Mouse (Mus musculus) neural tube, embryonic 13.5 days (tissue): ENCODE data around the gene Slc5a10. TPM values are rescaled to one million over a fixed set of nuclear protein-coding genes. Genes with fewer than 3 reads are reported as not detected.

Source experiments
- ATAC-seq: fragments of 200-750 bp; cut with Nextera tagmentation; 2 replicates; pipeline ENCODE4 v1.8.0; 2017; ENCODE audit warnings: low read depth, mild to moderate bottlenecking, moderate TSS enrichment, moderate library complexity
- H3K27ac ChIP-seq: fragments of 300-500 bp; sonication (generic); replicated peaks from 2 replicates; pipeline ENCODE4 v1.5.1; 2015; ENCODE audit warnings: moderate library complexity, mild to moderate bottlenecking, inconsistent platforms
- H3K27me3 ChIP-seq: fragments of 300-500 bp; sonication (generic); 2 replicates; pipeline ENCODE4 v1.6.1; 2015; ENCODE audit warnings: mild to moderate bottlenecking, inconsistent platforms
- H3K36me3 ChIP-seq: fragments of 300-500 bp; sonication (generic); 2 replicates; pipeline ENCODE4 v1.6.1; 2015; ENCODE audit warnings: mild to moderate bottlenecking, inconsistent platforms
- H3K4me1 ChIP-seq: fragments of 300-500 bp; sonication (generic); replicated peaks from 2 replicates; pipeline ENCODE4 v1.6.1; 2015; ENCODE audit warnings: inconsistent platforms
- H3K4me2 ChIP-seq: fragments of 300-500 bp; sonication (generic); 2 replicates; pipeline ENCODE4 v1.6.1; 2015; ENCODE audit warnings: inconsistent platforms, mild to moderate bottlenecking, moderate library complexity
- H3K4me3 ChIP-seq: fragments of 300-500 bp; sonication (generic); 2 replicates; pipeline ENCODE4 v1.5.1; 2015; ENCODE audit warnings: mild to moderate bottlenecking, inconsistent platforms
- H3K9ac ChIP-seq: fragments of 300-500 bp; sonication (generic); 2 replicates; pipeline ENCODE4 v1.6.1; 2015; ENCODE audit warnings: moderate library complexity, mild to moderate bottlenecking, inconsistent platforms
- H3K9me3 ChIP-seq: fragments of 300-500 bp; sonication (generic); 2 replicates; pipeline ENCODE4 v1.6.1; 2016; ENCODE audit warnings: inconsistent platforms
- WGBS: fragments of 180-500 bp; shearing (Covaris S2); methylation state at CpG from one replicate; pipeline ENCODE4 v1.1.7; 2015; 5-methylcytosine and 5-hydroxymethylcytosine counted together
- polyA plus RNA-seq: library from polyadenylated mRNA; unstranded; fragments of >200 nt; fragmentation: Nextera tagmentation; extraction: Ambion mirVana; gene quantifications from 2 replicates; pipeline ENCODE4 v1.2.1, GENCODE M21; 2015

Gene Slc5a10
- polyA plus RNA-seq, 1 experiment from 2014 or later = not detected

DNA sequence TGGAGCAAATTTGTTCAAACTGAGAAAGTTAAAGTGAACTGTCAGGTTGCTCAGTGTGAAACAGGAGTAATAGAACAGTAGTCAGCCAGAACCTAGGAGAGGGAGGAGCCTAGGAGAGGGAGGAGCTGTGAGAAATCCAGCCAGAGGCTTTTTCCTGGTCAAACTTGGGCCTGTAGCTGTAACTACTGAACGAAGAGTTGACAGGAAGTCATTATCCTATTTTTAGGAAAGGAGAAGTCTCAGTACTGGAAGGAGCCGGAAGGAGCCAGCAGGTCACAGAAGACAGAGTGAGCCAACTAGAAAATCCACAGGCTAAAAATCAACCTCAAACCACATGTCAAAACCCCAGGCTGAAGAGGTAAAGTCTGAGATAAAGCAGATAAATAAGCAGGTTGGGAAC lies 7.4 kb upstream of the Slc5a10 start:
- Histone ChIP-seq H3K4me3 (no peak overlapping the region), H3K9me3 (no peaks in the 10 kb centered on the region), H3K9ac (no peak overlapping the region), H3K36me3 (peaks cover 66% of the 10 kb centered on the region), H3K4me2 (no peak overlapping the region), H3K27ac (no peak overlapping the region), H3K27me3 (no peaks in the 10 kb centered on the region), H3K4me1 (no peaks in the 10 kb centered on the region)
- WGBS = 77% methylated on average over 2 of the region's 2 CpGs
- no peak for ATAC-seq

DNA sequence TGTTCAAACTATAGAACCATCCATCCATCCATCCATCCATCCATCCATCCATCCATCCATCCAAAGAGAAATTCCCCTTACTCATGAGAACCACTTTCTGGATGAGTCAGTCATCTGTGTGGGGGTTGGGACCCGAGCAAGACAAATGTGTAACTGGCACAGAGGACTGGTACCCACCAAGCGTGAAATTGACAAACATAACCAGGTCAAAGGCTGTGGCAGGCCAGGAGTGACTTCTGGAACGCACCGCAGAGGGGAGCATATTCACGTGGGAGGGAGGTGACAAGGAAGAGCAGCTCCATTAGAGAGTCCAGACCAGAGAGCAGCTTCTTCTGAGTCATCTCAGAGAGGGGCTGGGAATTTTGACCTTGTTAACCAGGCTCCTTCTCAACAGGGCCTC lies 1.5 kb upstream of the Slc5a10 start:
- Histone ChIP-seq H3K4me1 (peaks cover 9% of the 10 kb centered on the region; the same call in 1 of the 2 replicates), H3K4me2 (no peak overlapping the region), H3K4me3 (no peak overlapping the region), H3K27ac (no peak overlapping the region), H3K9me3 (no peaks in the 10 kb centered on the region), H3K36me3 (peaks cover 10% of the 10 kb centered on the region), H3K27me3 (no peaks in the 10 kb centered on the region), H3K9ac (no peak overlapping the region)
- ATAC-seq = no peak
- 65% methylated on average over 5 of the region's 5 CpGs for WGBS

DNA sequence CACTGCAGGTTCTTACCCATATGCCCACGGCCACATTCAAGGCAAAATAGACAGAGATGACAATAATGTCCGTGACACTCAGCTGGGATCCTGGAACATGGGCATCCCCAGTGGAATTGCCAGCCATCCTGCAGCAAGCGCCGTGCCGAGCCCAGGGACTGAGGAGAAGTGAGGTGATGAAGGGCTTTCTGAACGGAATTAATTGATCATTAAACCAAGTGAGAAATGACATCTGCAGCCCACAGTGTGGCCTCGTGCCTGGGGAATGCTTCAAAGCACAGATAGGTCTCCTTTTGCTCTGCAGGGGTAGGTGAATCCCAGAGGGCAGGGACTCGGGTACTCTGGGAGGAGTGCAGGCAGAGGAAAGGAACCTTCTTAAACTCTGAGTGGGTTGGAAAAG lies 800 bp downstream of the Slc5a10 start:
- H3K4me3 ChIP-seq = no peak overlapping the region
- H3K4me1 ChIP-seq = peaks cover 15% of the 10 kb centered on the region
- no peaks in the 10 kb centered on the region for H3K9me3 ChIP-seq
- no peaks in the 10 kb centered on the region for H3K36me3 ChIP-seq
- no peaks in the 10 kb centered on the region for H3K27me3 ChIP-seq
- H3K9ac ChIP-seq = no peak overlapping the region
- no peak for ATAC-seq
- WGBS = 50% methylated on average over 8 of the region's 8 CpGs
- no peak overlapping the region for H3K4me2 ChIP-seq
- no peak overlapping the region for H3K27ac ChIP-seq

DNA sequence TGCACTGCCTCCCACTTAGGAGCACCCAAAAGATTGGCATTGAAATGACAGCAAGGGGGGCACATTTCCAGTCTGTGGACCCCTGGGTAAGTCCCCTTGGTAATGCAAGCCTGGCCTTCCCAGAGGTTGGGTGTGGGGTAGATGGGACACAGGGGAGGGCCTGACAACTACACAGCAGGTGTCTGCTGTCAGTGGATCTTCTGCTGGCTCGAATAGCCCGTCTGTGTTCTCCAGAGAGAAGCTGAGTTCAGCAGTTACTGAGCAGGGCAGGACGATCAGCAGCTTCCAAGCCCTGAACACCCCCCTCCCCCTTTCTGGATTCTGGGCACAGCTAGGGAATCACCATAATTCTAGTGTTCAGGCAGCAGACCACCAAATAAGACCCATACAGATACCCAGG lies 1.2 kb downstream of the Slc5a10 start:
- ATAC-seq = no peak
- 36% methylated on average over 3 of the region's 3 CpGs for WGBS

DNA sequence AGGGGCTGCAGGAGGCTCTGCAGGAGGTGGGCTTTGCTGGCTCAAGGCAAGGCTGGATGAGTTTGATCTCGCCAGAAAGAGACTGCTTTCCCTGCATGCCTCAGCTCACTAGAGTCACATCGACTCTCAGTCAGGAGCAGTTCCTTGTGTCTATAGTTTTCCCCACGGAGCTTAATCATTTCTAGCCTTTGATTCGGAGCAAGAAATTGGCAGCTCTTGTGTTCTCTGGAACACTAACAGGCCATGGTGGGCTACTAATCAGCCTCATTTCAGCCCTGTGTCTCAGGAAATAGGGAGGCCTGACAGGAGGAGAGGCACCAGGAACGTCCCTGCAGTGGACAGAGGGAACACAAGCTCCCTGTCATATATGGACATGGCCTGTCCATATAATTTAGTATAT lies 2.6 kb downstream of the Slc5a10 start:
- Histone ChIP-seq H3K9ac (no peak overlapping the region), H3K4me2 (no peak overlapping the region), H3K9me3 (no peaks in the 10 kb centered on the region), H3K27ac (no peak overlapping the region), H3K4me1 (peaks cover 17% of the 10 kb centered on the region), H3K4me3 (no peak overlapping the region), H3K27me3 (no peaks in the 10 kb centered on the region), H3K36me3 (no peaks in the 10 kb centered on the region)
- 75% methylated on average over 5 of the region's 5 CpGs for WGBS
- ATAC-seq = no peak

More for the DNA sequence above, 1.2 kb downstream of the Slc5a10 start:
- Histone ChIP-seq H3K36me3 (no peaks in the 10 kb centered on the region), H3K4me1 (peaks cover 17% of the 10 kb centered on the region), H3K27me3 (no peaks in the 10 kb centered on the region), H3K4me2 (no peak overlapping the region), H3K9me3 (no peaks in the 10 kb centered on the region), H3K4me3 (no peak overlapping the region), H3K27ac (no peak overlapping the region), H3K9ac (no peak overlapping the region)

DNA sequence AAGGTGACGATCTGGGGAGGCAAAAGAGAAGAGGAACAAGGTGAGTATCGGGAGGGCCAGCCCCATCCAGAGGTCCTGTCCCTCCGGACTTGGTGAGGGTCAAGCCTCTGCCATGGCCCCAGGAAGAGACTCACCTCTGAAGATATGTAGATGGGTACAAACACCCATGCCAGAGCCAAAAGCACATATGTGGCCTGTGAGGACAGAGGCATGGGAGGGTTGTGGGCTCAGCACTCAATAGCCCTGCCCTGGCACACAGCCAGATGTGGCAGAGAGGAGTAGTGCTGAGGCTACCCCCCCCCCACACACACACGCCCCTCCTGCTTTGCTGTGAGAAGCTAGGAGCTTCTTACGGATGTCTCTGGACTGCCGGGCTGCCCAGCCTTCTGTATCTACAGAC lies 5.5 kb downstream of the Slc5a10 start:
- Histone ChIP-seq H3K4me1 (peaks cover 17% of the 10 kb centered on the region), H3K4me3 (no peak overlapping the region), H3K9me3 (no peaks in the 10 kb centered on the region), H3K9ac (peak overlapping the region; percentile 32; the same call in 1 of the 2 replicates), H3K4me2 (no peak overlapping the region), H3K36me3 (no peaks in the 10 kb centered on the region), H3K27me3 (no peaks in the 10 kb centered on the region), H3K27ac (no peak overlapping the region)
- WGBS = 61% methylated on average over 6 of the region's 6 CpGs
- peak; percentile 48; the same call in 1 of the 2 replicates for ATAC-seq

DNA sequence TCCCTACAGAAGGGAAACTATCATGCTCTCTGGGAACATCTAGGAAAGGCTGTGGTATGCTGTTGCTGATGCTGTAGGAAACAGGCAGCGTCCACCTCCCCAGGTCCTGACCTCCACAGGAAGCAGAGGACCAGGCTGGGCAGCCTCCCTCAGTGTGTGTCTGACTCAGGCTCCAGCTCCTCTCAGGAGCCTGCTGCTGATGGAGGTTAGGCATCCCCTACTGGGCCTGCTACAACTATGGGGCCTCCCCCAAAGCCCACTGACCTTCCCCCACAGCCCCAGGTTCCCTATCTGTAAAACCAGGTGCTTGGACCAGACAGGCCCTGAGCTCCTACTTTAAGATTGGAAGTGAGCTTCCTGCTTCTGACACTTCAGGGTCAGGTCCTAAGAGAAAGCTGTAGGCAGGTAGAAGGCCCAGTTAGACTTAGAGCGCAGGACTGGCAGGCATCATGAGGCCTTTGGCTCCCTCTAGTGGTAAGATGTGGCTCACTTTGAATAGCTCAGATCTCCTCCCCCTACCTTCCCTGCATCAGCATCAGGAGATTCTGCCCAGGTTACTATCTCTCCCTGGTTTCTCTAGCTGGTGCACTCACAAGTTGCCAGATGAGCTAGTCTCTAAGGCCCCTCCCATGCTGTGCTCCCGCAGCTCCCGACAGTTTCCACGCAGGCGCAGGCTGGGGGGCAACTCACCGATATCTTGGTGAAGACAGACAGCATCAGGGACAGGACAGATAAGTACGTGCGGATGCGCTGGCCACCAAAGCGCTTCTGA lies 6.1 kb downstream of the Slc5a10 start:
- Histone ChIP-seq H3K9ac (peak overlapping the region; percentile 32; the same call in 1 of the 2 replicates), H3K36me3 (no peaks in the 10 kb centered on the region), H3K27ac (no peak overlapping the region), H3K4me3 (no peak overlapping the region), H3K4me2 (no peak overlapping the region), H3K4me1 (peaks cover 11% of the 10 kb centered on the region), H3K27me3 (no peaks in the 10 kb centered on the region), H3K9me3 (no peaks in the 10 kb centered on the region)
- ATAC-seq = peak; percentile 95
- WGBS = 48% methylated on average over 11 of the region's 11 CpGs

DNA sequence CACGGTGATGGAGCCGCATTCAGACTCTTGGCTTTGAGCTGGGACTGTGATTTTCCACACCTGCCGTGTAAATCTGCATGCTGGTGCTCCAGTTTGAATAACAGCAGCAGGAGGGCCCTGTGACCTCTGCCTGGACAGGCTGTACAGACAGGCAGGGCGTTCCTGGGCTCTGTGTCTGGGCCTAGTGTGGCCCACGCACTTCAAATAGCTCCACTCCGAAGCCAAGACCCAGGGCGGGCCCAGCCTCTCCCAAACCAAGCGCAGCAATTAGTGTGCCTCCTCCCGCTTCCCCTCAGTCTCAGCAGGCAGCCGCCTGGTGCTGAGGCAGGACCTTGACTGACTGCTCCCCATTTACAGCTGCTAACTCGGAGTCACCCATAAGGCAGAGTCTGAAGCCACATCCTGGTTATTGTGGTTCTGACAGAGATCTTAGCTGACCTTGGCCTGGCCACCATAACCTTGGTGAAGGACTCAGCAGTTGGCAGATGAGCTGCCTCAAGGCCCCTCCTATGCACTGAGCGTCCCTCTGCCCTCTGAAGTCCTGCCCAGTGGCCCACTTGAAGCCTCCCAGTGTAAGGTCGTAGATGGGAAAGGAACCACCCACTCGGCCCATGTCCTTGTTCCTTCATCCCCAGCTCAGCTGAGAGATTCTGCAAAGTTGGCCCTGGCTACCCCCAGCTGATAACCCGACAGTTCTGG lies 7.3 kb downstream of the Slc5a10 start:
- H3K27ac ChIP-seq = no peak overlapping the region
- H3K36me3 ChIP-seq = no peaks in the 10 kb centered on the region
- no peak overlapping the region for H3K9ac ChIP-seq
- 46% methylated on average over 15 of the region's 15 CpGs for WGBS
- H3K9me3 ChIP-seq = no peaks in the 10 kb centered on the region
- no peak for ATAC-seq
- H3K4me1 ChIP-seq = peaks cover 8% of the 10 kb centered on the region
- H3K4me3 ChIP-seq = no peak overlapping the region
- H3K4me2 ChIP-seq = no peak overlapping the region
- no peaks in the 10 kb centered on the region for H3K27me3 ChIP-seq

DNA sequence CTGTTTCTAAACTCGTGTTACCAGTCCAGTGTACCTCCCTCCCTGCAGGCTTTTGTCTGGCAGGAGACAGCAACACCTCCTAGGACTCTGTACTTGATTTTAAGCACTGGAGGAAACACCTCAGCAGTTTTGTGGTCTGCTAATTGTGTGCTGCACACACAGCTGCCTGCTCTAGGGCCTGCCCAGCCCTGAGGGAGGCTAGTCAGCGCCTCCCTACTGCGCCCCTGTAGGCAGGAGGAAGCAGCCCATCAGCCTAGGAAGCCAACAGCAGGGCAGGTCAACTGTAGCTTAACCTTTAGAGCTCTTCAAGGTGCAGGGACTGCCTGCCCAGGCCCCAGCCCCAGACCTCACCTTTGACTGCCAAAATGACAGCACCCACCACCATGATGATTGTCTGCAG lies 11.7 kb downstream of the Slc5a10 start:
- no peaks in the 10 kb centered on the region for H3K27me3 ChIP-seq
- H3K4me2 ChIP-seq = no peak overlapping the region
- peak overlapping the region; percentile 17; the same call in 1 of the 2 replicates for H3K9ac ChIP-seq
- no peaks in the 10 kb centered on the region for H3K9me3 ChIP-seq
- no peak overlapping the region for H3K27ac ChIP-seq
- 65% methylated on average over 3 of the region's 3 CpGs for WGBS
- no peak for ATAC-seq
- no peaks in the 10 kb centered on the region for H3K36me3 ChIP-seq
- H3K4me1 ChIP-seq = no peaks in the 10 kb centered on the region
- H3K4me3 ChIP-seq = no peak overlapping the region

DNA sequence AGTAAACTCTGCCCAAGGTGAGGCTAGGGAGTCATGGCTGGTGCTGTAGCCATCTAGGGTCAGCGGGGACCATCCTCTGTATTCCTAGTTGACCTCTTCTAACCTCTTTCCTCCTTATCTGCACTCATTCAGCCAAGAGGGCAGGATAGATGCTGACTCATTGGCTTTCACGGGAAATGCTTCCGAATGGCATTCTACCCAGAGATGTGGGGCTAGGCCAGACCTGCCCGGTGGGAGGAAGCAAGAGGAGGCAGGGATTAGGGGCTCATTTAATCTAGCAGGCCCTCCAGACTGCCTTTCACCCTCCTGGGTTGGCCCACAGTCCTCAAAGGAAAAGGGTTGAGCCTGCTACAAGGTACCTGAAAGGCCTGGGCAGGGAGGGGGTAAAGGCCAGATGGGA lies 14.4 kb downstream of the Slc5a10 start:
- Histone ChIP-seq H3K4me3 (no peak overlapping the region), H3K4me1 (0 out of 2 replicates have a peak, but pooled peaks cover 3% of the 10 kb centered on the region), H3K9ac (no peak overlapping the region), H3K27ac (no peak overlapping the region), H3K9me3 (no peaks in the 10 kb centered on the region), H3K36me3 (no peaks in the 10 kb centered on the region), H3K4me2 (no peak overlapping the region), H3K27me3 (no peaks in the 10 kb centered on the region)
- 76% methylated on average over 4 of the region's 4 CpGs for WGBS
- no peak for ATAC-seq

DNA sequence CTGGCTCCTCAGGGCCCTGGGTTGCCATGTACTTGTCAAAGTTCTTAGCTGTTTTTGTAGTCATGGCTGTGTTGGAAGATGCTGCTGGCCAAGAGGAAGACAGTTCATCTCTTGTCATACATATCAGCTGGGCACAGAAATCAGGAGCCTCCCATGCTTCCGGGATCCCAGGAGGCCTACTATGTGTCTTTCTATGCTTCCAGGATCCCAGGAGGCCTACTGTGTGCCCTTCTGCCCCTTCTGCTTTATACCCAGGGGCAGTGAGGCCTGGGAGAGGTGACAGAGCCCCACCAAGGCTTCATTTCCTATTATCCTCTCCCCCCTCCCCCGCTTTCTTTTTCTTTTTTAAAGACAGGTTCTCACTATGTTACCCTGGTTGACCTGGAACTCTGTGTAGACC lies 15.0 kb downstream of the Slc5a10 start:
- 78% methylated on average over 2 of the region's 2 CpGs for WGBS
- Histone ChIP-seq H3K27ac (no peak overlapping the region), H3K4me1 (peaks cover 5% of the 10 kb centered on the region), H3K4me2 (no peak overlapping the region), H3K27me3 (no peaks in the 10 kb centered on the region), H3K9ac (no peak overlapping the region), H3K9me3 (no peaks in the 10 kb centered on the region), H3K4me3 (no peak overlapping the region), H3K36me3 (no peaks in the 10 kb centered on the region)
- ATAC-seq = no peak

DNA sequence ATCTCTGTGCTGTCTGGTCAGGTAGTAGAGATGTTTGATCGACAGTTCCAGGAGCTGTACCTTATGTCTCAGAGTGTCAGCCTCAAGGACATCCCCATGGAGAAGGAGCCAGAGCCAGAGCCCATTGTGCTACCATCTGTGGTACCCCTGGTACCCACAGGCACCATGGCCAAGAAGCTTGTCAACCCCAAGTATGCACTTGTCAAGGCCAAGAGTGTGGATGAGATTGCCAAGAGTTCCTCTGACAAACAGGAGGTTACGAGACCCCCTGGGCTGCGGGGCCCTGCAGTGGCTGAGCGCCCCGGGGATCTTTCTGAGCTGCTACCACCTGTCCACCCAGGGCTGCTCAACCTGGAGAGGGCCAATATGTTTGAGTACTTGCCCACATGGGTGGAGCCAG lies 18.1 kb downstream of the Slc5a10 start:
- ATAC-seq = no peak
- no peak overlapping the region for H3K4me3 ChIP-seq
- 97% methylated on average over 5 of the region's 5 CpGs for WGBS
- H3K4me2 ChIP-seq = no peak overlapping the region
- H3K4me1 ChIP-seq = peaks cover 15% of the 10 kb centered on the region
- H3K9me3 ChIP-seq = no peaks in the 10 kb centered on the region
- no peaks in the 10 kb centered on the region for H3K36me3 ChIP-seq
- H3K27me3 ChIP-seq = no peaks in the 10 kb centered on the region
- H3K9ac ChIP-seq = no peak overlapping the region
- no peak overlapping the region for H3K27ac ChIP-seq
